Mouse (Mus musculus): ENCODE measurements at regions not wholly inside any gene's neighbourhood (a gene's known extent, or its start where the extent isn't known, plus 50 kb on each side); places are given as distances from the start of the nearest gene placed in this dataset.
"Not testable (repeated sequence)": the region's sequence is repeated elsewhere in the genome, so short reads cannot be mapped to it uniquely, and the experiment has no call there.

DNA sequence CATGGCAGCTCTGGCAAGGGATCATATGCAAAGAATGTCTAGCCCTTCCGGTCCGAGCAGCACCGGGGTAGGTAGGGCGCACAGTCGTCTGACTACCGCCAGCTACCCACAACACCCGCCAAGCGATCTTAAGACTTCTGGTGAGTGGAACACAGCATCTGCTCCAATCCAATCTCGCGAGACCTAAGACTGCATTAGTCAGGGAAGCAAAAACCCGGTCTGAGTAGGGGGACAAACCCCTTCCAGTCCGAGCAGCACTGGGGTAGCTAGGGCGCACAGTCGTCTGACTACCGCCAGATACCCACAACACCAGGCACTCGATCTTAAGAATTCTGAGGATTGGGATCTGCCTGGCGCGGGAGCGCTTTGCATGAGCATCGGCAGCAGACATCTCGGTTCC, 57.1 kb downstream of the Nap1l2 start:
- ATAC-seq (ENCODE audit: low TSS enrichment), result not testable (repeated sequence)

DNA sequence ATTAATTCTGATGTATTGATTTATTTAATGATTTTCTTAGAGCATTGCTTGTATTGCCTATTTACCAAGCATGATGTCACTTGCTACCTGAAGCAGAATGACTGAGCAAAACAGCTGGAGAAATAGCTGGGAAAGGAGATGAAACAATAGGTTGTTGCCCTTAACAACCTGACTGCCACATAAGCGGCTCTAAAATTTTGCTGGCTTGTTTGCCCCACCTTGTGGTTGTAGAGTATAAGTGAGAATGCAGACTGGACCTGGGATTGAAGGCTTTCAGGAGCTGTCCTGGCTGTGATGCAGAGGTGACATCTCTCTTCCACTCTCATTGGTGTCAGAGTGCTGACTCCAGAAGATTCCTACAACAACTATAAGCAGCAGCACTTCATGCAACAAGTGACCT, 77.3 kb downstream of the Nap1l2 start:
- ATAC-seq (ENCODE audit: low TSS enrichment), result no peak; the same call in 1 of the 2 replicates

DNA sequence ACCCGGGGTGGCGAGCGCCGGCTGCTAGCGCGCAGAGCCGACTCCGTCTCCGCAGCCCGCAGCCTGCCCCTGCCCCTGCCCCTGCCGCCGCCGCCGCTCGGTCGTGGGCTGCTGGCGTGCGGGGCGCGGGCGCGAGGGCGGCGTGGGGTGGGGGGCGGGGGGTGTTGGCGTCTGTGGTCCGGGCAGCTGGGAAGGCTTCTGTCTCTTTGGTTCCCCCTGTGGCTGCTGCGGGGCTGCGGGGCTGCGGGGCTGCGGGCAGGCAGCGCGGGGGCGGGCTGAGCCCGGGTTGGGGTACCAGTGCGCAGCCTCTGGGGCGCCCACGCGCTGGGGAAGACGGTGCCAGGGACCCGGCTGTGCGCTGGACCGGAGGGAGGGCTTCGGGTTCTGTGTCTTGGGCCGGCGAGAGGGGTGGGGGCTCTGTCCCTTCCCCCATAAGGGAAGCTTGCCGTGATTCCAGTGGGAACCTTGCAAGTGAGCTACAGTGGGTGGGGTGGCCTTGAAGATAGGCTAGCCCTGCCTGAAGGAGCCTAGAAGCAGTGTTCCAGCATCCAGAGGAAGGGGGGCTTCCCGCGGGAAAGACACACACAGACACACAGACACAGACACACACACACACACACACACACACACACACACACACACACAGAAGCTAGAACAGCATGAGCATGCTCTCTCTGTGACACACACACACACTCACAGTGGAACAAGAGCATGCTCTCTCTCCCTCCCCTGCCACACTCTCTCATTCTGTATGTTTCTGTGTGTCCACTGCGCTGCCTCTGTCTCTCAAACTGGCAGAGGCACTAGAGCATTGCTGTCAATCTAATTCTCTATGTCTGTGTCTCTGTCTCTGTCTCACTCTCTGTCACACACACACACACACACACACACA, 118.5 kb downstream of the Nap1l2 start:
- peak; percentile 75 for ATAC-seq (ENCODE audit: low TSS enrichment)

DNA sequence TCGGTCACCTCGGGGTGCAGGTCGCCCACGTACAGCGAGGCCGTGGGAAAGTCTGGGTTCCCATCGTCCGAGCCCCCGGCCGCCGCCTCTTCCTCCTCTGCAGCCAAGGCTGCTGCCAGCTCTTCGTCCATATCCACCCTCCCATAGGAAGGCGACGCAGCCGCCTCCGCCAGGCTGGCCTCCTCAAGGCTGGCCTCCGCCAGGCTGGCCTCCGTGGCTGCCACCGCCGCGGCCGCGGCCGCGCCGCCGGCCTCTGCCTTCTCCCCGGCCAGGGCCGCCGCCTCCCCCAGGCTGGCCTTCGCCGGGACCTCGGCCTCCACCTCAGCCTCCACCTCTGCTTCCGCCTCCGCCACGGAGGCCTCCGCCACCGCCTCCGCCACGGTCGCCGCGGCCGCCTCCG, 119.3 kb downstream of the Nap1l2 start:
- peak; percentile 14; the same call in 1 of the 2 replicates for ATAC-seq (ENCODE audit: low TSS enrichment)

DNA sequence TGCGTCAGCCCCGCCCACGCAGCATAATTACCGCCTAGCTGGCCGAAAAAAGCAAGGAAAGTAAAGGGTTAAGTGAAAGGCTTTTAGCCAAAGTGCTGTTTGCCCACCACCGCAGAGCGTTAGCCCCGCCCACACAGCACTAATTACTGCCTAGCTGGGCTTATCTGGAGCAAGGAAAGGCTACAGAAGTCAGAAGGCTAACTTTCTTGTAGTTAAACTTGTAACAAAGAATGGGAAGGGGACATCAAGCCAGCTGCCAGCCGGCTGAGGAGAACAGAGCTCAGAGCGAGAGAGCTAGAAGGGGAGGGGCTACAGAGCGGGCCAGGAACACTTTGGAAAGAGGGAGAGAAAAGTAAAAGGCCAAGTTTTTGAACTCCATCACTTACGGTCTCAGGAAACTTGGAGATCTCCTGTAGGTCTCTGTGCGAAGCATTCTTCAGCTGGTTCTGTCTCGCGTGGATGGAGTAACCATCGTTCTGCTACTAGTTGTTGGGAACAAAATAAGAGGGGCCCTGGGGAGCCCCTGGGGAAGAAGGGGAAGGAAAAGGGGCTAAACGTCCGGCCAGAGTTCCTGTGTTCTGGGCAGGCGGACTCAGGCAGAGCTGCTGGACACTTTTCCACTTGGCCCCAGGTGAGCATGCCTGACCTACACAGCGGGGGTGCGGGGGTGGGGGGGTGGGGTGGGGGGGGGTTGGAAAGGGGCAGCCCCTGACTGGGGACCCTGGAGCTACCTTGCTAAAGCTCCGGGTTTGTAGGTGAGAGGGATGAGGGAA, 98.3 kb downstream of the 1700018G05Rik start:
- ATAC-seq (ENCODE audit: low TSS enrichment), result no peak

DNA sequence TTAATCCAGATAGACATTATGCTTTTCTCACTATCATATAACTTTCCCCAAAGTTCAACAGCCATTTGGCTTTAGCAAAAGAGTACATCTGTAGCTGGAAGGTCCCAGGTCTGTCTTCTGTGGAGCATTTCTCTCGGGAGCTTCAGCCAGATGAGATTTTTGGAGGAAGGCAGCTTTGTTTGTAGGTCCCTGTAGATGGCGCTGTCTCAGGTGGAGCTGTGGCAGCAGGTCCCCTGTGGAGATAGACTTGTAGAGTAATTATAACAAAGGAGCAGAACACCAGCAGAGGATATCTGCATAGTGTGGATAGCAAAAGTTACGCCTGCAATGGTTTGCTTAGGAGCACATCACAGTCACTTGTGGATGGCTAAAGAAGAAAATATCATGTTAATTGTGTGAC, 97.3 kb downstream of the 1700018G05Rik start:
- not testable (repeated sequence) for ATAC-seq (ENCODE audit: low TSS enrichment)

DNA sequence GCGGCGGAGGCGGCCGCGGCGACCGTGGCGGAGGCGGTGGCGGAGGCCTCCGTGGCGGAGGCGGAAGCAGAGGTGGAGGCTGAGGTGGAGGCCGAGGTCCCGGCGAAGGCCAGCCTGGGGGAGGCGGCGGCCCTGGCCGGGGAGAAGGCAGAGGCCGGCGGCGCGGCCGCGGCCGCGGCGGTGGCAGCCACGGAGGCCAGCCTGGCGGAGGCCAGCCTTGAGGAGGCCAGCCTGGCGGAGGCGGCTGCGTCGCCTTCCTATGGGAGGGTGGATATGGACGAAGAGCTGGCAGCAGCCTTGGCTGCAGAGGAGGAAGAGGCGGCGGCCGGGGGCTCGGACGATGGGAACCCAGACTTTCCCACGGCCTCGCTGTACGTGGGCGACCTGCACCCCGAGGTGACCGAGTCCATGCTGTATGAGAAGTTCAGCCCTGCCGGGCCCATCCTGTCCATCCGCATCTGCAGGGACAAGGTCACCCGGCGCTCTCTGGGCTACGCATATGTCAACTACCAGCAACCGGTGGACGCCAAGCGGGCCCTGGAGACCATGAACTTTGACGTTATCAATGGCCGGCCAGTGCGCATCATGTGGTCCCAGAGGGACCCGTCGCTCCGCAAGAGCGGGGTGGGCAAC, 85.4 kb downstream of the 1700018G05Rik start:
- peak; percentile 21 for ATAC-seq (ENCODE audit: low TSS enrichment)

DNA sequence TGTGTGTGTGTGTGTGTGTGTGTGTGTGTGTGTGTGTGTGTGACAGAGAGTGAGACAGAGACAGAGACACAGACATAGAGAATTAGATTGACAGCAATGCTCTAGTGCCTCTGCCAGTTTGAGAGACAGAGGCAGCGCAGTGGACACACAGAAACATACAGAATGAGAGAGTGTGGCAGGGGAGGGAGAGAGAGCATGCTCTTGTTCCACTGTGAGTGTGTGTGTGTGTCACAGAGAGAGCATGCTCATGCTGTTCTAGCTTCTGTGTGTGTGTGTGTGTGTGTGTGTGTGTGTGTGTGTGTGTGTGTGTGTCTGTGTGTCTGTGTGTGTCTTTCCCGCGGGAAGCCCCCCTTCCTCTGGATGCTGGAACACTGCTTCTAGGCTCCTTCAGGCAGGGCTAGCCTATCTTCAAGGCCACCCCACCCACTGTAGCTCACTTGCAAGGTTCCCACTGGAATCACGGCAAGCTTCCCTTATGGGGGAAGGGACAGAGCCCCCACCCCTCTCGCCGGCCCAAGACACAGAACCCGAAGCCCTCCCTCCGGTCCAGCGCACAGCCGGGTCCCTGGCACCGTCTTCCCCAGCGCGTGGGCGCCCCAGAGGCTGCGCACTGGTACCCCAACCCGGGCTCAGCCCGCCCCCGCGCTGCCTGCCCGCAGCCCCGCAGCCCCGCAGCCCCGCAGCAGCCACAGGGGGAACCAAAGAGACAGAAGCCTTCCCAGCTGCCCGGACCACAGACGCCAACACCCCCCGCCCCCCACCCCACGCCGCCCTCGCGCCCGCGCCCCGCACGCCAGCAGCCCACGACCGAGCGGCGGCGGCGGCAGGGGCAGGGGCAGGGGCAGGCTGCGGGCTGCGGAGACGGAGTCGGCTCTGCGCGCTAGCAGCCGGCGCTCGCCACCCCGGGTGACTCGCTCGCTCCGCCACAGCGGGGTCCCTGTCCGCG, 84.4 kb downstream of the 1700018G05Rik start:
- ATAC-seq (ENCODE audit: low TSS enrichment), result peak; percentile 75

DNA sequence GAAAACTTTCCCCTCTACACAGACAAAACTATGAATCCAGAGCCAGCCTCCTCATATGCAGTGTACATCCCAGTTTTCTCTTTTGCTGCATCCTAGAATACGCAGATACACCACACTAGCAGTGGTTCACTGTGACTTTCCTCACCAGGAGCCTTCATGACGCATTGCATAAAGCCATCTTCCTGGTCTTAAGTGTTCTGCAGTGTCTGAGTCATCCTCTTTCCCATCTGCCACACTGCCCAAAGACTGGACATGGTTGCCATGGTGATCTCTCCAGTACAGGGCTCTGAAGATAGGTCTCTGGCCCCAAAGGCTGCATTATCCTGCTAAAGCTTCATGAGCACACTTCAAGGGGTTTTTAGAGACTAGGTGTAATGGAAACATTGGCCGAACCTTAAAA, 65.8 kb downstream of the 1700018G05Rik start:
- peak; percentile 90 for ATAC-seq (ENCODE audit: low TSS enrichment)

Measured in frontal cortex, adult (tissue).